Comparison of ENCODE assay signal across 20 mouse cellular contexts in genomic region chr6:51766482-51766881, GRCm38 (mm10).
DNase-seq lines count a peak whose midpoint lies in the region; ATAC-seq and TF ChIP-seq lines count a peak whose summit lies in the region.
"Had no signal": no experiment of that assay in that cellular context is flagged by ENCODE, and none has a peak within 500 bp of the region (broad histone marks: within the 10 kb centered on the region; RNA-seq: fewer than 3 reads in every experiment).

No protein-coding gene starts in this region.

- H3K36me3 ChIP-seq in forebrain, embryonic 13.5 days (ENCODE audit: poor library complexity, severe bottlenecking), result no peaks in the 10 kb centered on the region
- no peaks in the 10 kb centered on the region for H3K36me3 ChIP-seq in forebrain, embryonic 11.5 days (ENCODE audit: control insufficient read depth, insufficient read depth, low read length)
- H3K36me3 ChIP-seq in midbrain, embryonic 12.5 days, result no peaks in the 10 kb centered on the region
- no peaks in the 10 kb centered on the region for H3K36me3 ChIP-seq in midbrain, postnatal 0 days (ENCODE audit: insufficient read depth, low read length)
- no peaks in the 10 kb centered on the region for H3K36me3 ChIP-seq in forebrain, postnatal 0 days (ENCODE audit: insufficient read depth)
- no peaks in the 10 kb centered on the region for H3K36me3 ChIP-seq in midbrain, embryonic 14.5 days (ENCODE audit: control insufficient read depth, insufficient read depth, low read length)
- H3K36me3 ChIP-seq: embryonic facial prominence, embryonic 12.5 days; heart, embryonic 15.5 days; intestine, embryonic 15.5 days; liver, embryonic 13.5 days; neural tube, embryonic 12.5 days had no signal

- H3K27ac ChIP-seq in forebrain, embryonic 13.5 days, result peak overlapping the region; percentile 41
- no peak overlapping the region for H3K27ac ChIP-seq in forebrain, embryonic 11.5 days (ENCODE audit: low read depth, low read length)
- H3K27ac ChIP-seq in midbrain, embryonic 12.5 days (replicated peaks), result peak overlapping the region; percentile 46
- H3K27ac ChIP-seq in midbrain, postnatal 0 days (ENCODE audit: low read depth, low read length), result no peak overlapping the region
- H3K27ac ChIP-seq in forebrain, postnatal 0 days (ENCODE audit: low read depth, low read length), result peak overlapping the region; percentile 35; the same call in 1 of the 2 replicates
- peak overlapping the region; percentile 62 for H3K27ac ChIP-seq in midbrain, embryonic 14.5 days (replicated peaks; ENCODE audit: low read depth, low read length)
- H3K27ac ChIP-seq: embryonic facial prominence, embryonic 12.5 days; gastrocnemius, adult 2 months; heart, embryonic 15.5 days; intestine, embryonic 15.5 days; liver, embryonic 13.5 days; neural tube, embryonic 12.5 days had no signal

- no peak overlapping the region for H3K9ac ChIP-seq in forebrain, embryonic 13.5 days
- no peak overlapping the region for H3K9ac ChIP-seq in forebrain, embryonic 11.5 days (ENCODE audit: low read length)
- H3K9ac ChIP-seq in midbrain, embryonic 12.5 days (replicated peaks), result no peak overlapping the region
- no peak overlapping the region for H3K9ac ChIP-seq in midbrain, postnatal 0 days (replicated peaks; ENCODE audit: low read length, poor library complexity, severe bottlenecking)
- H3K9ac ChIP-seq in forebrain, postnatal 0 days, result no peak overlapping the region
- 0 out of 2 replicates have a peak overlapping the region, but pooled peaks have one; percentile 3 for H3K9ac ChIP-seq in midbrain, embryonic 14.5 days (replicated peaks; ENCODE audit: low read length)
- H3K9ac ChIP-seq: embryonic facial prominence, embryonic 12.5 days; heart, embryonic 15.5 days; intestine, embryonic 15.5 days; liver, embryonic 13.5 days; lung, embryonic 14.5 days; neural tube, embryonic 12.5 days had no signal

- H3K4me1 ChIP-seq in forebrain, embryonic 13.5 days, result peaks cover 25% of the 10 kb centered on the region
- H3K4me1 ChIP-seq in forebrain, embryonic 11.5 days (replicated peaks; ENCODE audit: control insufficient read depth, insufficient read depth, low read length), result peaks cover 14% of the 10 kb centered on the region; the same call in 1 of the 2 replicates
- H3K4me1 ChIP-seq in midbrain, embryonic 12.5 days, result peaks cover 18% of the 10 kb centered on the region
- H3K4me1 ChIP-seq in midbrain, postnatal 0 days (ENCODE audit: insufficient read depth, low read length), result peaks cover 7% of the 10 kb centered on the region; the same call in 1 of the 2 replicates
- no peaks in the 10 kb centered on the region for H3K4me1 ChIP-seq in forebrain, postnatal 0 days (ENCODE audit: insufficient read depth)
- peaks cover 23% of the 10 kb centered on the region for H3K4me1 ChIP-seq in midbrain, embryonic 14.5 days (ENCODE audit: control insufficient read depth, insufficient read depth, low read length)

- no peak for TF ChIP-seq CTCF in midbrain, postnatal 0 days (IDR thresholded peaks at IDR 0.05)
- no peak for TF ChIP-seq CTCF in forebrain, postnatal 0 days (IDR thresholded peaks at IDR 0.05; ENCODE audit: low read depth)

- H3K4me2 ChIP-seq in forebrain, embryonic 13.5 days, result no peak overlapping the region
- no peak overlapping the region for H3K4me2 ChIP-seq in forebrain, embryonic 11.5 days (ENCODE audit: low read depth, low read length, severe bottlenecking)
- H3K4me2 ChIP-seq in midbrain, embryonic 12.5 days (replicated peaks), result no peak overlapping the region
- H3K4me2 ChIP-seq in midbrain, postnatal 0 days (ENCODE audit: low read depth, low read length, poor library complexity, severe bottlenecking), result no peak overlapping the region
- H3K4me2 ChIP-seq in forebrain, postnatal 0 days (ENCODE audit: low read depth), result no peak overlapping the region
- no peak overlapping the region for H3K4me2 ChIP-seq in midbrain, embryonic 14.5 days (ENCODE audit: low read length)
- H3K4me2 ChIP-seq: embryonic facial prominence, embryonic 12.5 days; heart, embryonic 15.5 days; intestine, embryonic 15.5 days; liver, embryonic 13.5 days; lung, embryonic 14.5 days; neural tube, embryonic 12.5 days had no signal

- no peak overlapping the region for H3K4me3 ChIP-seq in forebrain, embryonic 13.5 days
- no peak overlapping the region for H3K4me3 ChIP-seq in forebrain, embryonic 11.5 days (ENCODE audit: low read depth, low read length)
- no peak overlapping the region for H3K4me3 ChIP-seq in midbrain, embryonic 12.5 days
- no peak overlapping the region for H3K4me3 ChIP-seq in midbrain, postnatal 0 days (ENCODE audit: low read depth, low read length)
- no peak overlapping the region for H3K4me3 ChIP-seq in forebrain, postnatal 0 days (ENCODE audit: low read depth, low read length)
- H3K4me3 ChIP-seq in midbrain, embryonic 14.5 days (replicated peaks; ENCODE audit: low read depth, low read length), result no peak overlapping the region
- H3K4me3 ChIP-seq: embryonic facial prominence, embryonic 12.5 days; gastrocnemius, adult 2 months; heart, embryonic 15.5 days; intestine, embryonic 15.5 days; liver, embryonic 13.5 days; neural tube, embryonic 12.5 days had no signal

- DNase-seq in forebrain, embryonic 11.5 days (ENCODE audit: low spot score), result no peak
- DNase-seq in midbrain, postnatal 0 days (ENCODE audit: low spot score), result no peak
- no peak for DNase-seq in forebrain, postnatal 0 days
- no peak for DNase-seq in midbrain, embryonic 14.5 days
- DNase-seq in Muller cell, postnatal 12 days (ENCODE audit: inconsistent ontology term), result no peak
- DNase-seq: cerebellum, adult 11-12 months; cerebellum, postnatal 25 days; gastrocnemius, adult 2 months; heart, postnatal 4 days; kidney, postnatal 36 days; liver, embryonic 13.5 days; lung, embryonic 14.5 days; thymus, postnatal 36 days had no signal

- WGBS in forebrain, embryonic 13.5 days, result 17% methylated on average over 3 of the region's 3 CpGs
- WGBS in forebrain, embryonic 11.5 days, result 23% methylated on average over 3 of the region's 3 CpGs
- WGBS in midbrain, embryonic 12.5 days, result 28% methylated on average over 3 of the region's 3 CpGs
- 30% methylated on average over 3 of the region's 3 CpGs for WGBS in midbrain, postnatal 0 days
- 26% methylated on average over 3 of the region's 3 CpGs for WGBS in forebrain, postnatal 0 days
- WGBS in midbrain, embryonic 14.5 days, result 16% methylated on average over 3 of the region's 3 CpGs

- no peaks in the 10 kb centered on the region for H3K9me3 ChIP-seq in forebrain, embryonic 13.5 days (replicated peaks)
- no peaks in the 10 kb centered on the region for H3K9me3 ChIP-seq in forebrain, embryonic 11.5 days (ENCODE audit: control insufficient read depth, low read length)
- H3K9me3 ChIP-seq in midbrain, embryonic 12.5 days, result no peaks in the 10 kb centered on the region
- no peaks in the 10 kb centered on the region for H3K9me3 ChIP-seq in midbrain, postnatal 0 days (ENCODE audit: low read length)
- no peaks in the 10 kb centered on the region for H3K9me3 ChIP-seq in forebrain, postnatal 0 days (ENCODE audit: low read length)
- H3K9me3 ChIP-seq in midbrain, embryonic 14.5 days (ENCODE audit: control insufficient read depth, low read length), result no peaks in the 10 kb centered on the region
- H3K9me3 ChIP-seq: embryonic facial prominence, embryonic 12.5 days; heart, embryonic 15.5 days; intestine, embryonic 15.5 days; liver, embryonic 13.5 days; neural tube, embryonic 12.5 days had no signal

- ATAC-seq in forebrain, embryonic 13.5 days, result no peak
- ATAC-seq in forebrain, embryonic 11.5 days (replicated peaks; ENCODE audit: low FRiP score), result no peak
- ATAC-seq in midbrain, embryonic 12.5 days (ENCODE audit: low FRiP score, low read depth), result no peak
- no peak for ATAC-seq in midbrain, postnatal 0 days (ENCODE audit: low FRiP score)
- ATAC-seq in forebrain, postnatal 0 days, result no peak
- ATAC-seq in midbrain, embryonic 14.5 days (ENCODE audit: low FRiP score, low TSS enrichment), result no peak
- no peak for ATAC-seq in monocyte, adult 5-6 weeks (replicated peaks; ENCODE audit: insufficient number of reproducible peaks, low FRiP score, low TSS enrichment, poor library complexity, severe bottlenecking)
- ATAC-seq: intestine, embryonic 15.5 days had no signal

- H3K27me3 ChIP-seq in forebrain, embryonic 13.5 days, result 0 out of 2 replicates have a peak, but pooled peaks cover 8% of the 10 kb centered on the region
- 0 out of 2 replicates have a peak, but pooled peaks cover 2% of the 10 kb centered on the region for H3K27me3 ChIP-seq in forebrain, embryonic 11.5 days (ENCODE audit: control insufficient read depth, insufficient read depth, low read length)
- peaks cover 13% of the 10 kb centered on the region for H3K27me3 ChIP-seq in midbrain, embryonic 12.5 days
- no peaks in the 10 kb centered on the region for H3K27me3 ChIP-seq in midbrain, postnatal 0 days (ENCODE audit: insufficient read depth, low read length)
- H3K27me3 ChIP-seq in forebrain, postnatal 0 days (ENCODE audit: insufficient read depth, low read length), result no peaks in the 10 kb centered on the region
- H3K27me3 ChIP-seq in midbrain, embryonic 14.5 days (ENCODE audit: control insufficient read depth, insufficient read depth, low read length), result no peaks in the 10 kb centered on the region
- H3K27me3 ChIP-seq: embryonic facial prominence, embryonic 12.5 days; intestine, embryonic 15.5 days; neural tube, embryonic 12.5 days had no signal

Comparison
In these comparisons a context has a peak if more than half of its experiments do, and no peak if none do; other contexts are left out.
1. H3K27ac ChIP-seq: peak in forebrain, embryonic 13.5 days (single experiment), midbrain, embryonic 12.5 days (single experiment), forebrain, postnatal 0 days (single experiment) and midbrain, embryonic 14.5 days (single experiment); none in forebrain, embryonic 11.5 days (single experiment) and midbrain, postnatal 0 days (single experiment).